Mouse (Mus musculus) spleen, adult 2 months (tissue): ENCODE measurements around the gene Syde2. TPM values are rescaled to one million over a fixed set of nuclear protein-coding genes. Genes with fewer than 3 reads are reported as not detected.
"Not testable (repeated sequence)": the region's sequence is repeated elsewhere in the genome, so short reads cannot be mapped to it uniquely, and the experiment has no call there.

Source experiments
- DNase-seq, 2 experiments: peaks; one replicate each; pipeline versions ENCODE4 v3.0.0 to v3.0.0-alpha.2; 2012 to 2021; ENCODE audit warnings: low spot score in 2 of 2, low read depth in 1 of 2
- H3K27ac ChIP-seq: fragments of 200-500 bp; 2 replicates; pipeline ENCODE4 v1.5.1; 2012; ENCODE audit warnings: low read length, inconsistent platforms; ENCODE audit not compliant: insufficient read depth
- H3K27me3 ChIP-seq: fragments of 200-500 bp; 2 replicates; pipeline ENCODE4 v1.6.1; 2012; ENCODE audit warnings: mild to moderate bottlenecking, moderate library complexity, low read length, inconsistent platforms; ENCODE audit not compliant: control insufficient read depth, insufficient read depth
- H3K36me3 ChIP-seq: fragments of 200-500 bp; 2 replicates; pipeline ENCODE4 v1.6.1; 2012; ENCODE audit warnings: mild to moderate bottlenecking, low read length, inconsistent platforms; ENCODE audit not compliant: control insufficient read depth, insufficient read depth
- H3K4me1 ChIP-seq: fragments of 200-500 bp; 2 replicates; pipeline ENCODE4 v1.6.1; 2011; ENCODE audit warnings: inconsistent platforms; ENCODE audit not compliant: control insufficient read depth, insufficient read depth, insufficient read length
- H3K4me3 ChIP-seq: fragments of 200-500 bp; 2 replicates; pipeline ENCODE4 v1.5.1; 2011; ENCODE audit warnings: mild to moderate bottlenecking, inconsistent platforms; ENCODE audit not compliant: insufficient read depth, insufficient read length; ENCODE audit errors: extremely low read depth
- CTCF ChIP-seq: fragments of 200-500 bp; IDR thresholded peaks from 2 replicates; pipeline ENCODE4 v1.5.1; 2011; ENCODE audit warnings: mild to moderate bottlenecking, inconsistent platforms; ENCODE audit not compliant: insufficient read depth, insufficient read length, insufficient replicate concordance; ENCODE audit errors: extremely low read depth
- POLR2A ChIP-seq: fragments of 200-500 bp; IDR thresholded peaks from 2 replicates; pipeline ENCODE4 v1.6.1; 2011; ENCODE audit warnings: low read depth, low read length, inconsistent platforms
- WGBS: fragments of 180-500 bp; shearing (Covaris S2); methylation state at CpG from one replicate; pipeline ENCODE4 v1.1.7; 2018; 5-methylcytosine and 5-hydroxymethylcytosine counted together
- polyA plus RNA-seq: library from polyadenylated mRNA; depleted of rRNA; stranded (reverse); fragments of >200 nt; gene quantifications from 2 replicates; pipeline ENCODE4 v1.2.3, GENCODE M21; 2012

Syde2 gene
- polyA plus RNA-seq, 1 experiment = 0.57 TPM

GRCm38 (mm10) chr3:145953411-145953810, 34.3 kb upstream of the Syde2 start:
- Histone ChIP-seq H3K4me1 (peaks cover 8% of the 10 kb centered on the region; the same call in 1 of the 2 replicates), H3K4me3 (no peak overlapping the region), H3K27ac (no peak overlapping the region), H3K27me3 (no peaks in the 10 kb centered on the region), H3K36me3 (no peaks in the 10 kb centered on the region)
- DNase-seq = no peak
- 88% methylated on average over 2 of the region's 2 CpGs for WGBS
- TF ChIP-seq POLR2A = no peak
- TF ChIP-seq CTCF = no peak

- peaks cover 2% of the 10 kb centered on the region; the same call in 1 of the 2 replicates for H3K27me3 ChIP-seq
- 83% methylated on average over 1 of the region's 1 CpGs for WGBS
- TF ChIP-seq CTCF (no peak), POLR2A (no peak)
- no peaks in the 10 kb centered on the region for H3K36me3 ChIP-seq
- DNase-seq = no peak
- H3K4me3 ChIP-seq = no peak overlapping the region
- H3K27ac ChIP-seq = no peak overlapping the region
- H3K4me1 ChIP-seq = peaks cover 5% of the 10 kb centered on the region; the same call in 1 of the 2 replicates
Observed at GRCm38 (mm10) chr3:145959824-145960223, 27.8 kb upstream of the Syde2 start.

- Histone ChIP-seq H3K4me3 (no peak overlapping the region), H3K36me3 (no peaks in the 10 kb centered on the region), H3K4me1 (peaks cover 5% of the 10 kb centered on the region; the same call in 1 of the 2 replicates), H3K27ac (no peak overlapping the region), H3K27me3 (peaks cover 2% of the 10 kb centered on the region; the same call in 1 of the 2 replicates)
- DNase-seq = no peak
- TF ChIP-seq CTCF (no peak), POLR2A (no peak)
- 82% methylated on average over 9 of the region's 9 CpGs for WGBS
Observed at GRCm38 (mm10) chr3:145962411-145962810, 25.3 kb upstream of the Syde2 start.

- no peak for TF ChIP-seq POLR2A
- TF ChIP-seq CTCF = no peak
- Histone ChIP-seq H3K4me3 (no peak overlapping the region), H3K27ac (no peak overlapping the region), H3K36me3 (no peaks in the 10 kb centered on the region), H3K4me1 (peaks cover 5% of the 10 kb centered on the region; the same call in 1 of the 2 replicates), H3K27me3 (peaks cover 2% of the 10 kb centered on the region; the same call in 1 of the 2 replicates)
- no peak for DNase-seq
- WGBS = 34% methylated on average over 31 of the region's 31 CpGs
Observed at GRCm38 (mm10) chr3:145963101-145964017, 24.3 kb upstream of the Syde2 start.

- WGBS = 20% methylated on average over 10 of the region's 10 CpGs
- H3K4me1 ChIP-seq = peaks cover 5% of the 10 kb centered on the region; the same call in 1 of the 2 replicates
- no peak overlapping the region for H3K27ac ChIP-seq
- peaks cover 2% of the 10 kb centered on the region; the same call in 1 of the 2 replicates for H3K27me3 ChIP-seq
- DNase-seq = no peak
- H3K36me3 ChIP-seq = no peaks in the 10 kb centered on the region
- no peak overlapping the region for H3K4me3 ChIP-seq
- no peak for TF ChIP-seq POLR2A
- no peak for TF ChIP-seq CTCF
Observed at GRCm38 (mm10) chr3:145964018-145964387, 23.7 kb upstream of the Syde2 start.

GRCm38 (mm10) chr3:145964473-145964872, 23.2 kb upstream of the Syde2 start:
- H3K4me3 ChIP-seq = no peak overlapping the region
- H3K36me3 ChIP-seq = no peaks in the 10 kb centered on the region
- WGBS = 69% methylated on average over 10 of the region's 10 CpGs
- H3K4me1 ChIP-seq = peaks cover 5% of the 10 kb centered on the region; the same call in 1 of the 2 replicates
- TF ChIP-seq POLR2A (no peak), CTCF (no peak)
- peaks cover 2% of the 10 kb centered on the region; the same call in 1 of the 2 replicates for H3K27me3 ChIP-seq
- no peak overlapping the region; the same call in 1 of the 2 replicates for H3K27ac ChIP-seq
- no peak for DNase-seq

GRCm38 (mm10) chr3:145965583-145965982, 22.1 kb upstream of the Syde2 start:
- not testable (repeated sequence) for H3K27me3 ChIP-seq, DNase-seq, H3K4me1 ChIP-seq, H3K36me3 ChIP-seq, H3K27ac ChIP-seq, H3K4me3 ChIP-seq
- WGBS = 91% methylated on average over 3 of the region's 3 CpGs
